Mouse (Mus musculus) CD4-positive, CD25-positive, alpha-beta regulatory T cell, adult 4 months (primary cell): Measurements from ENCODE around the gene Paxx. TPM values are rescaled to one million over a fixed set of nuclear protein-coding genes. Genes with fewer than 3 reads are reported as not detected.

Experiments
- ATAC-seq: one replicate; pipeline ENCODE4 v1.8.0; 2017
- polyA plus RNA-seq, 2 experiments: library from polyadenylated mRNA; unstranded; fragments of 100-300 nt; shearing (Covaris generic); gene quantifications; one replicate each; pipeline ENCODE4 v1.2.1; 2017

Gene Paxx
- polyA plus RNA-seq, 2 experiments from 2014 or later, result 74.7 to 102 TPM

- ATAC-seq, result no peak
These were observed 19.6 kb upstream of the Paxx start for GRCm38 (mm10) chr2:25480541-25480940.

GRCm38 (mm10) chr2:25479551-25480311 lies 18.8 kb upstream of the Paxx start:
- no peak for ATAC-seq

GRCm38 (mm10) chr2:25477967-25478675 lies 17.2 kb upstream of the Paxx start:
- ATAC-seq, result no peak

GRCm38 (mm10) chr2:25477541-25477940 lies 16.6 kb upstream of the Paxx start:
- no peak for ATAC-seq

GRCm38 (mm10) chr2:25472550-25472949 lies 11.7 kb upstream of the Paxx start:
- ATAC-seq, result no peak

- no peak for ATAC-seq
These were observed 9.1 kb upstream of the Paxx start, which contains the start of gene Ptgds for GRCm38 (mm10) chr2:25469969-25470368. Ptgds (minus strand) TSS chr2:25470046.

GRCm38 (mm10) chr2:25468962-25469915 lies 8.3 kb upstream of the Paxx start:
- no peak for ATAC-seq

GRCm38 (mm10) chr2:25467606-25468303 lies 6.9 kb upstream of the Paxx start:
- ATAC-seq, result no peak

GRCm38 (mm10) chr2:25465816-25466635 lies 5.1 kb upstream of the Paxx start:
- peak; percentile 85 for ATAC-seq

GRCm38 (mm10) chr2:25465256-25465655 lies 4.4 kb upstream of the Paxx start:
- no peak for ATAC-seq

GRCm38 (mm10) chr2:25463630-25464029 lies 2.7 kb upstream of the Paxx start:
- ATAC-seq, result no peak

GRCm38 (mm10) chr2:25461407-25461806 lies 513 bp upstream of the Paxx start:
- no peak for ATAC-seq

- ATAC-seq, result no peak
These were observed 759 bp downstream of the Paxx start for GRCm38 (mm10) chr2:25460135-25460534.

GRCm38 (mm10) chr2:25458911-25459310 lies 2.0 kb downstream of the Paxx start:
- ATAC-seq, result no peak

GRCm38 (mm10) chr2:25457022-25457896 lies 3.6 kb downstream of the Paxx start:
- ATAC-seq, result no peak

- no peak for ATAC-seq
These were observed 4.5 kb downstream of the Paxx start, which contains the start of gene Clic3 for GRCm38 (mm10) chr2:25456205-25456953. Clic3 (plus strand) TSS chr2:25456838.

GRCm38 (mm10) chr2:25452951-25453350 lies 7.9 kb downstream of the Paxx start:
- no peak for ATAC-seq

GRCm38 (mm10) chr2:25450853-25451647 lies 9.8 kb downstream of the Paxx start:
- ATAC-seq, result no peak

GRCm38 (mm10) chr2:25442682-25443081 lies 18.2 kb downstream of the Paxx start:
- ATAC-seq, result no peak
